Mouse (Mus musculus): ENCODE results near the gene Ttc13.

DNA sequence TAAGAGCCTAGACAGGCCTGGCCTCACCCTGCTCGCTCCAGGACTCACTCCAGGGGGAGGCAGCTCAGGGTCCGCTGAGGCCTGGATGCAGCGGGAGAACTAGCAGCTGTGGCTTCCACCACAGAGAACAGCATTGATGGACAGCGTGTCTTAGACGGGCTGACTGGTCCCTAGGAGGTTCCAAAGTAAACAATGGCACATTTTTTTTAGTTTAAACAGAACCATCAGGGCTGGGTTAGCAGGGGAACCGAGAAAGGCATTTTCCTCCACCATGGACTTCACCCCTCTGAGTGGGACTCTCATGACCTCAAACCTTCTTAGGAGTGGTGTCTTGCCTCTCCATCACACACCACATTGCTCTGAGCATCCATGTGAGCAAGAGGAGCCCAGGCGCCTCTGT is 89.8 kb downstream of the Ttc13 start:
- TF ChIP-seq GATA1 (IDR thresholded peaks at IDR 0.05; ENCODE audit: low read length) (no peak), TAL1 (IDR thresholded peaks at IDR 0.05; ENCODE audit: low read length) (no peak)

Measured in erythroblast, embryonic 14.5 days (primary cell).